Mouse (Mus musculus): ENCODE results near the gene Bpifc.

DNA sequence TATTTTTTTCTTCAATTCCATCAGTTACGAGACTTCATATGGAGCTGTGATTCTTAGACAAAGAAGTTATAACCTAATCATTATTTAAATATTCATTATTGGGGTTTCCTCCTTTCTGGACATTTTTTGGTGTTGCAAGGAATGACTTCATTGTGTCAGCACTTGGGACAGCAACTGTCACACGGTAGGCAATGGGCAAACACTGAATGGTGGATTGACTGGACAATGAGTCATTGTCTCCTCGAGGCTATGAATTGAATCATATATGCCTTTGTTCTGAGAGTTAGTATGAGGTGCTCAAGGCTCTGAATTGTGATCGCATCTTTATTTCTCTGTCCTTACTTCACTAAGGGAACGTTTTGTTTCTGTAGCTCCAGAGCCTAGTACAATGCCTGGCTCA, 5.2 kb downstream of the Bpifc start:
- TF ChIP-seq CTCF (IDR thresholded peaks at IDR 0.05; ENCODE audit: low read depth) (no peak), EP300 (optimal IDR thresholded peaks at IDR 0.05) (no peak)
